Mouse (Mus musculus) C2C12 (cell line): ENCODE results near the gene Gse1.

ENCODE experiments used
- CEBPB ChIP-seq: IDR thresholded peaks from one replicate; pipeline ENCODE4 v1.6.1; 2011; ENCODE audit warnings: low read depth, mild to moderate bottlenecking, control low read depth, moderate library complexity
- CTCF ChIP-seq: IDR thresholded peaks from one replicate; pipeline ENCODE4 v1.5.1; 2011; ENCODE audit not compliant: control insufficient read depth, insufficient read depth, insufficient read length
- FOSL1 ChIP-seq: IDR thresholded peaks from one replicate; pipeline ENCODE4 v1.8.0; 2011; ENCODE audit warnings: mild to moderate bottlenecking, low read length; ENCODE audit not compliant: poor library complexity, insufficient read depth, severe bottlenecking
- MAX ChIP-seq: IDR thresholded peaks from one replicate; pipeline ENCODE4 v1.6.1; 2011; ENCODE audit warnings: mild to moderate bottlenecking, control low read depth
- MYOD1 ChIP-seq: IDR thresholded peaks from one replicate; pipeline ENCODE4 v1.6.1; 2011; ENCODE audit warnings: low read depth; ENCODE audit not compliant: control insufficient read depth, insufficient read length
- MYOG ChIP-seq: IDR thresholded peaks from one replicate; pipeline ENCODE4 v1.6.1; 2011; ENCODE audit not compliant: control insufficient read depth, insufficient read length; ENCODE audit errors: extremely low read depth
- USF1 ChIP-seq: IDR thresholded peaks from one replicate; pipeline ENCODE4 v1.6.1; 2011; ENCODE audit warnings: low read depth, mild to moderate bottlenecking, control low read depth, moderate library complexity

GRCm38 (mm10) chr8:120270449-120270848 is 42.2 kb downstream of the Gse1 start:
- TF ChIP-seq CTCF (no peak), USF1 (no peak), MYOG (no peak), MYOD1 (peak; percentile 24), CEBPB (no peak), MAX (no peak), FOSL1 (no peak)
